Mouse (Mus musculus): Measurements from ENCODE around the gene Cchcr1.

Cchcr1 gene

GRCm38 (mm10) chr17:35554761-35555397, 38.0 kb downstream of the Cchcr1 start:
- DNase-seq (ENCODE audit: low spot score in 2 of 2): no peak

- DNase-seq (ENCODE audit: low spot score in 2 of 2): no peak
These were observed 39.4 kb downstream of the Cchcr1 start for GRCm38 (mm10) chr17:35556186-35556765.

- DNase-seq (ENCODE audit: low spot score in 2 of 2): no peak
These were observed 39.9 kb downstream of the Cchcr1 start for GRCm38 (mm10) chr17:35556812-35557211.

- no peak for DNase-seq (ENCODE audit: low spot score in 2 of 2)
These were observed 40.5 kb downstream of the Cchcr1 start for GRCm38 (mm10) chr17:35557351-35557750.

GRCm38 (mm10) chr17:35558216-35558615, 41.3 kb downstream of the Cchcr1 start:
- no peak for DNase-seq (ENCODE audit: low spot score in 2 of 2)

- no peak for DNase-seq (ENCODE audit: low spot score in 2 of 2)
These were observed 50.2 kb downstream of the Cchcr1 start, which contains the start of gene 2300002M23Rik for GRCm38 (mm10) chr17:35567150-35567549. Gene 2300002M23Rik (plus strand): TSS chr17:35567450.

GRCm38 (mm10) chr17:35567767-35568166, 50.9 kb downstream of the Cchcr1 start:
- DNase-seq (ENCODE audit: low spot score in 2 of 2): no peak

GRCm38 (mm10) chr17:35569091-35569944, 52.4 kb downstream of the Cchcr1 start:
- no peak for DNase-seq (ENCODE audit: low spot score in 2 of 2)

- no peak for DNase-seq (ENCODE audit: low spot score in 2 of 2)
These were observed 53.9 kb downstream of the Cchcr1 start for GRCm38 (mm10) chr17:35570836-35571235.

GRCm38 (mm10) chr17:35571477-35571876, 54.6 kb downstream of the Cchcr1 start:
- DNase-seq (ENCODE audit: low spot score in 2 of 2): no peak

- DNase-seq (ENCODE audit: low spot score in 2 of 2): peak; percentile 58 to 68
These were observed 61.3 kb downstream of the Cchcr1 start for GRCm38 (mm10) chr17:35578211-35578610.

All from frontal cortex, postnatal 25 days (tissue).